Mouse (Mus musculus): ENCODE data around the gene Dok7. TPM values are rescaled to one million over a fixed set of nuclear protein-coding genes. Genes with fewer than 3 reads are reported as not detected.

Gene Dok7
- polyA plus RNA-seq, 1 experiment from 2014 or later, result 0.83 TPM

- H3K9me3 ChIP-seq (ENCODE audit: low read depth, low read length), result no peaks in the 10 kb centered on the region
- H3K36me3 ChIP-seq (ENCODE audit: insufficient read depth), result no peaks in the 10 kb centered on the region
- WGBS, result 79% methylated on average over 11 of the region's 11 CpGs
- ATAC-seq (ENCODE audit: insufficient read depth) (no peak), DNase-seq (no peak)
- H3K9ac ChIP-seq, result no peak overlapping the region
- no peaks in the 10 kb centered on the region for H3K27me3 ChIP-seq (ENCODE audit: insufficient read depth, low read length)
- H3K27ac ChIP-seq (ENCODE audit: low read depth), result no peak overlapping the region
- no peaks in the 10 kb centered on the region for H3K4me1 ChIP-seq (ENCODE audit: insufficient read depth)
- TF ChIP-seq CTCF (IDR thresholded peaks at IDR 0.05; ENCODE audit: low read depth), result no peak
- no peak overlapping the region for H3K4me2 ChIP-seq
- H3K4me3 ChIP-seq (ENCODE audit: low read depth, low read length), result no peak overlapping the region
Measured at GRCm38 (mm10) chr5:35073235-35073634, 16.7 kb downstream of the Dok7 start.

GRCm38 (mm10) chr5:35073992-35074391, 17.4 kb downstream of the Dok7 start:
- 62% methylated on average over 9 of the region's 9 CpGs for WGBS
- no peaks in the 10 kb centered on the region for H3K9me3 ChIP-seq (ENCODE audit: low read depth, low read length)
- H3K36me3 ChIP-seq (ENCODE audit: insufficient read depth), result no peaks in the 10 kb centered on the region
- H3K27ac ChIP-seq (ENCODE audit: low read depth), result no peak overlapping the region
- no peak for TF ChIP-seq CTCF (IDR thresholded peaks at IDR 0.05; ENCODE audit: low read depth)
- no peak overlapping the region for H3K4me2 ChIP-seq
- H3K27me3 ChIP-seq (ENCODE audit: insufficient read depth, low read length), result peaks cover 3% of the 10 kb centered on the region; the same call in 1 of the 2 replicates
- no peaks in the 10 kb centered on the region for H3K4me1 ChIP-seq (ENCODE audit: insufficient read depth)
- no peak overlapping the region for H3K4me3 ChIP-seq (ENCODE audit: low read depth, low read length)
- DNase-seq (no peak), ATAC-seq (ENCODE audit: insufficient read depth) (no peak)
- H3K9ac ChIP-seq, result no peak overlapping the region

GRCm38 (mm10) chr5:35076369-35076768, 19.8 kb downstream of the Dok7 start:
- no peaks in the 10 kb centered on the region for H3K9me3 ChIP-seq (ENCODE audit: low read depth, low read length)
- DNase-seq, result no peak
- no peak for ATAC-seq (ENCODE audit: insufficient read depth)

GRCm38 (mm10) chr5:35079101-35079500, 22.5 kb downstream of the Dok7 start:
- Histone ChIP-seq H3K4me1 (ENCODE audit: insufficient read depth) (no peaks in the 10 kb centered on the region), H3K36me3 (ENCODE audit: insufficient read depth) (no peaks in the 10 kb centered on the region), H3K27me3 (ENCODE audit: insufficient read depth, low read length) (peaks cover 5% of the 10 kb centered on the region; the same call in 1 of the 2 replicates), H3K27ac (ENCODE audit: low read depth) (no peak overlapping the region), H3K9ac (no peak overlapping the region), H3K4me3 (ENCODE audit: low read depth, low read length) (no peak overlapping the region), H3K9me3 (ENCODE audit: low read depth, low read length) (no peaks in the 10 kb centered on the region), H3K4me2 (0 out of 2 replicates have a peak overlapping the region, but pooled peaks have one; percentile 10)
- no peak for DNase-seq
- no peak for TF ChIP-seq CTCF (IDR thresholded peaks at IDR 0.05; ENCODE audit: low read depth)
- 30% methylated on average over 18 of the region's 18 CpGs for WGBS
- ATAC-seq (ENCODE audit: insufficient read depth), result no peak

More at GRCm38 (mm10) chr5:35076369-35076768, 19.8 kb downstream of the Dok7 start:
- Histone ChIP-seq H3K27ac (ENCODE audit: low read depth) (no peak overlapping the region), H3K36me3 (ENCODE audit: insufficient read depth) (no peaks in the 10 kb centered on the region), H3K4me3 (ENCODE audit: low read depth, low read length) (no peak overlapping the region), H3K4me1 (ENCODE audit: insufficient read depth) (no peaks in the 10 kb centered on the region), H3K27me3 (ENCODE audit: insufficient read depth, low read length) (peaks cover 5% of the 10 kb centered on the region; the same call in 1 of the 2 replicates), H3K4me2 (no peak overlapping the region), H3K9ac (no peak overlapping the region)
- 95% methylated on average over 1 of the region's 1 CpGs for WGBS
- no peak for TF ChIP-seq CTCF (IDR thresholded peaks at IDR 0.05; ENCODE audit: low read depth)

GRCm38 (mm10) chr5:35084913-35085312, 28.3 kb downstream of the Dok7 start:
- Histone ChIP-seq H3K9ac (no peak overlapping the region), H3K4me3 (ENCODE audit: low read depth, low read length) (no peak overlapping the region), H3K27ac (ENCODE audit: low read depth) (no peak overlapping the region), H3K4me2 (no peak overlapping the region), H3K27me3 (ENCODE audit: insufficient read depth, low read length) (no peaks in the 10 kb centered on the region), H3K4me1 (ENCODE audit: insufficient read depth) (no peaks in the 10 kb centered on the region), H3K36me3 (ENCODE audit: insufficient read depth) (no peaks in the 10 kb centered on the region), H3K9me3 (ENCODE audit: low read depth, low read length) (no peaks in the 10 kb centered on the region)
- ATAC-seq (ENCODE audit: insufficient read depth), result no peak
- DNase-seq, result no peak
- TF ChIP-seq CTCF (IDR thresholded peaks at IDR 0.05; ENCODE audit: low read depth), result no peak
- WGBS, result 57% methylated on average over 3 of the region's 3 CpGs

- no peaks in the 10 kb centered on the region for H3K4me1 ChIP-seq (ENCODE audit: insufficient read depth)
- H3K4me3 ChIP-seq (ENCODE audit: low read depth, low read length), result no peak overlapping the region
- TF ChIP-seq CTCF (IDR thresholded peaks at IDR 0.05; ENCODE audit: low read depth), result peak; percentile 82
- ATAC-seq (ENCODE audit: insufficient read depth) (no peak), DNase-seq (peak; percentile 72)
- no peak overlapping the region for H3K9ac ChIP-seq
- no peaks in the 10 kb centered on the region for H3K27me3 ChIP-seq (ENCODE audit: insufficient read depth, low read length)
- 65% methylated on average over 9 of the region's 9 CpGs for WGBS
- no peak overlapping the region for H3K4me2 ChIP-seq
- no peaks in the 10 kb centered on the region for H3K9me3 ChIP-seq (ENCODE audit: low read depth, low read length)
- no peak overlapping the region for H3K27ac ChIP-seq (ENCODE audit: low read depth)
- peaks cover 20% of the 10 kb centered on the region for H3K36me3 ChIP-seq (ENCODE audit: insufficient read depth)
Measured at GRCm38 (mm10) chr5:35088785-35089613, 32.4 kb downstream of the Dok7 start.

- DNase-seq, result no peak
- Histone ChIP-seq H3K36me3 (ENCODE audit: insufficient read depth) (peaks cover 25% of the 10 kb centered on the region), H3K9ac (no peak overlapping the region), H3K27ac (ENCODE audit: low read depth) (no peak overlapping the region), H3K27me3 (ENCODE audit: insufficient read depth, low read length) (no peaks in the 10 kb centered on the region), H3K4me1 (ENCODE audit: insufficient read depth) (no peaks in the 10 kb centered on the region), H3K4me2 (no peak overlapping the region), H3K9me3 (ENCODE audit: low read depth, low read length) (no peaks in the 10 kb centered on the region), H3K4me3 (ENCODE audit: low read depth, low read length) (no peak overlapping the region)
- 82% methylated on average over 5 of the region's 5 CpGs for WGBS
- TF ChIP-seq CTCF (IDR thresholded peaks at IDR 0.05; ENCODE audit: low read depth), result no peak
- no peak for ATAC-seq (ENCODE audit: insufficient read depth)
Measured at GRCm38 (mm10) chr5:35089614-35089963, 33.0 kb downstream of the Dok7 start.
